Mouse (Mus musculus) left cerebral cortex, adult 18-20 months (tissue): ENCODE results near the gene Ccl28. TPM values are rescaled to one million over a fixed set of nuclear protein-coding genes. Genes with fewer than 3 reads are reported as not detected.
"Not testable (repeated sequence)": the region's sequence is repeated elsewhere in the genome, so short reads cannot be mapped to it uniquely, and the experiment has no call there.

Experiments used
- DNase-seq, 2 experiments: peaks; one replicate each; pipeline ENCODE4 v3.0.0; 2021 to 2022; ENCODE audit warnings: low spot score in 2 of 2, mixed read lengths in 1 of 2
- long read RNA-seq, 2 experiments: library from polyadenylated mRNA; stranded (forward); transcript quantifications; one replicate each; pipeline ENCODE4 v2.0.0; 2021
- total RNA-seq, 2 experiments: library from RNA; stranded (reverse); gene quantifications; 2 replicates each; pipeline ENCODE4 v1.2.3; 2021

The Ccl28 gene
- total RNA-seq = 1 to 10 TPM; 1.0 to 1.2 TPM
- long read RNA-seq, experiment 1, partial matches to known transcripts = 0 of 1 reads
- long read RNA-seq, experiment 1, other reads (novel, unspliced or antisense) = 1 of 1 reads
- long read RNA-seq, experiment 2 = 0 reads

GRCm38 (mm10) chr13:119623634-119624033 is at the start of gene Ccl28:
Gene Ccl28 (plus strand): TSS chr13:119623819.
- DNase-seq = no peak

DNA sequence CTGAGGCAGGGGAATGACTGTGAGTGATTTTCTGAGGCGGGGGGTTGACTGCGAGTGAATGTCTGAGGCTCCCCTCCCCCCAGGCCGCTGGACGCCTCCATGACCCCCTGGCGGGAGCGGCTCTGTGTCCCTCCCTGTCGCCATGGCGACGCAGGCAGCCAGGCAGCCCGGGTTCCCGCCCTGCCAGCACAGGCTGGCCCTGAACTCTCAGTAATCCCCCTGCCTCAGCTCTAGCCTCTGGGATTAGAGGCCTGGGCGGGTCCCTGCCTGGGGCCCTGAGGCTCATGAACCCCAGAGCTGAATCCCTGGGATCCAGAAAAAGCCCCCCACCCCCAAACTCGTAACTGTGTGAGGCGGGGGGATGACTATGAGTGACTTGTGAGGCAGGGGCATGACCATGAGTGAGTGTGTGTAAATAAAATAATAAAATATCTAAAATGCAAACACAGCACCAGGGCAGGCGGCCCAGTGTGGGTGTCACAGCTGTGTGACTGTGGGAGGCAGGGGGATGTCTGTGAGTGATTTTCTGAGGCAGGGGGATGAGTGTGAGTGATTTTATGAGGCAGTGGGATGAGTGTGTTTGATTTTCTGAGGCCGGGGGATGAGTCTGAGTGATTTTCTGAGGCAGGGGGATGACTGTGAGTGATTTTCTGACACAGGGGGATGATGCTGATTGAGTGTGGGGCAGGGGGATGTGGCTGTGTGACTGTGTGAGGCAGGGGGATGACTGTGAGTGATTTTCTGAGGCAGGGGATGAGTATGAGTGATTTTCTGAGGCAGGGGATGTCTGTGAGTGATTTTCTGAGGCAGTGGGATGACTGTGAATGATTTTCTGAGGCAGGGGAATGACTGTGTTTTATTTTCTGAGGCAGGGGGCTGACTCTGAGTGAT is 27.1 kb upstream of the Ccl28 start:
- peak in 1 of 2 experiments; percentile 37 for DNase-seq

- DNase-seq = not testable (repeated sequence)
Observed at GRCm38 (mm10) chr13:119598466-119598865, 25.2 kb upstream of the Ccl28 start.

DNA sequence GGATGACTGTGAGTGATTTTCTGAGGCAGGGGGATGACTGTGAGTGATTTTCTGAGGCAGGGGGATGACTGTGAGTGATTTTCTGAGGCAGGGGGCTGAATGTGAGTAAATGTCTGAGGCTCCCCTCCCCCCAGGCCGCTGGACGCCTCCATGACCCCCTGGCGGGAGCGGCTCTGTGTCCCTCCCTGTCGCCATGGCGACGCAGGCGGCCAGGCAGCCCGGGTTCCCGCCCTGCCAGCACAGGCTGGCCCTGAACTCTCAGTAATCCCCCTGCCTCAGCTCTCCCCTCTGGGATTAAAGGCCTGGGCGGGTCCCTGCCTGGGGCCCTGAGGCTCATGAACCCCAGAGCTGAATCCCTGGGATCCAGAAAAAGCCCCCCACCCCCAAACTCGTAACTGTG is 24.6 kb upstream of the Ccl28 start:
- peak in 1 of 2 experiments; percentile 16 for DNase-seq

DNA sequence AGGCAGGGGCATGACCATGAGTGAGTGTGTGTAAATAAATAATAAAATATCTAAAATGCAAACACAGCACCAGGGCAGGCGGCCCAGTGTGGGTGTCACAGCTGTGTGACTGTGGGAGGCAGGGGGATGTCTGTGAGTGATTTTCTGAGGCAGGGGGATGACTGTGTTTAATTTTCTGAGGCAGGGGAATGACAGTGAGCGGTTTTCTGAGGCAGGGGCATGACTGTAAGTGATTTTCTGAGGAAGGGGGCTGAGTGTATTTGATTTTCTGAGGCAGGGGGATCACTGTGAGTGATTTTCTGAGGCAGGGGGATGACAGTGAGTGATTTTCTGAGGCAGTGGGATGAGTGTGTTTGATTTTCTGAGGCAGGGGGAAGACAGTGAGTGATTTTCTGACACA is 24.1 kb upstream of the Ccl28 start:
- not testable (repeated sequence) for DNase-seq

DNA sequence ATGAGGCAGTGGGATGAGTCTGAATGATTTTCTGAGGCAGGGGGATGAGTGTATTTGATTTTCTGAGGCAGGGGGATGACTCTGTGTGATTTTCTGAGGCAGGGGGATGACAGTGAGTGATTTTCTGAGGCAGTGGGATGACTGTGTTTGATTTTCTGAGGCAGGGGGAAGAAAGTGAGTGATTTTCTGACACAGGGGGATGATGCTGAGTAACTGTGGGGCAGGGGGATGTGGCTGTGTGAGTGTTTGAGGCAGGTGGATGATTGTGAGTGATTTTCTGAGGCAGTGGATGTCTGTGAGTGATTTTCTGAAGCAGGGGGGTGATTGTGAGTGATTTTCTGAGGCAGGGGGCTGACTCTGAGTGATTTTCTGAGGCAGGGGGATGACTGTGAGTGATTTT is 23.5 kb upstream of the Ccl28 start:
- DNase-seq = peak; percentile 19 to 33

GRCm38 (mm10) chr13:119602688-119603331 is 20.8 kb upstream of the Ccl28 start:
- peak; percentile 31 to 57 for DNase-seq

DNA sequence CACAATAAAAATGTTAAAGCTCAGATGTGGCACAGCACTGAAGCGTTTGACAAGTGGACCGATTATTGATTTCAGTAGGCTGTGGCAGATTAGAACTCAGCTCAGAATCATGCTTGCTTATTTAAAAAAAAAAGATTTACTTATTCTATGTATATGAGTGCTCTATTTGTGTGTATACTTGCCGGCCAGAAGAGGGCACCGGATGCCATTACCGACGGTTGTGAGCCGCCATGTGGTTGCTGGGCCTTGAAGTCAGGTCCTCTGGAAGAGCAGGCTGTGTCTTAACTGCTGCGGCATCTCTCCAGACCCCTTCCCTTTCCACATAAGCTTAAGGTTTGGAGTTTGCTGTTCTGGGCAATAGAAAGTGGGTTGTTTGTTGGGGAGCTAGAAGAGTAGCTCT is 19.7 kb upstream of the Ccl28 start:
- not testable (repeated sequence) for DNase-seq

- not testable (repeated sequence) for DNase-seq
Observed at GRCm38 (mm10) chr13:119604322-119604721, 19.3 kb upstream of the Ccl28 start.

DNA sequence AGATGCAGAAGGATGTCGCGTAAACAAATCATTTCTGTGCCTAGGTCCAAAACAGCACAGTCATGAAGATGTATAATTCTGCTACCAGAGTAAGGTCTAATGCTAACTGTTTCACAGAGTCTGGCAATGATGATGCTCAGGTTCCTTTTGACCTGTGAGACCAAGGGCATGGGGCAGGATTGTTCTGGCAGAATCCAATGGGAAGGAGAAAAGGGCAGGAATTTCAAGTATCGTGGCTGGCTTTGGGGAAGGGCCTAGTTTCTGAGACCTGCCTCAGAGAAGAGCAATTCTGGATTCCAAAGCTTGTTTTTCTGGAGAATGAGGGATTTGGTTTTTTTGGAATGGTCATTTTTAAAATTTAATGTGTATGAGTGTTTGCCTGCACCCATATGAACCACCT is 4.8 kb upstream of the Ccl28 start:
- DNase-seq = no peak

- DNase-seq = peak in 1 of 2 experiments; percentile 10
Observed at GRCm38 (mm10) chr13:119619735-119620134, 3.9 kb upstream of the Ccl28 start.

GRCm38 (mm10) chr13:119625952-119626351 is 2.3 kb downstream of the Ccl28 start:
- not testable (repeated sequence) for DNase-seq

GRCm38 (mm10) chr13:119631482-119632155 is 8.0 kb downstream of the Ccl28 start:
- peak; percentile 87 to 88 for DNase-seq

DNA sequence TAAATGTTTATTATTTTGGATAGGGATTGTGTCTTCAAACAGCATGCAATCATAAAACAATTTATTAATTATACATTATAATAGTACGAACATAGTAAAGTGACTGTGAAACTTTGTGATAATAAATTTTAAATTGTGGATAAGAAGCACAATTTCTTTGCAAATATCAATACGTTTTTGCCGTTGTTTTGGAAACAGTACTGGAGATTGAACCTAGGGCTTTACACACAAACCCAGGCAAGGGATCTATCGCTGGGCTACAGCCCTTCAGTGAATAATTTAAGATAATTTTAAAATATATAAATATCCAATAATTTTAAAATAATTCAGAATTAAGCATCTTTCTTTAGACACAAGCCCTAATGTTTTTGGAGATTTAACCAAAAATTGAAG is 8.5 kb downstream of the Ccl28 start:
- no peak for DNase-seq

DNA sequence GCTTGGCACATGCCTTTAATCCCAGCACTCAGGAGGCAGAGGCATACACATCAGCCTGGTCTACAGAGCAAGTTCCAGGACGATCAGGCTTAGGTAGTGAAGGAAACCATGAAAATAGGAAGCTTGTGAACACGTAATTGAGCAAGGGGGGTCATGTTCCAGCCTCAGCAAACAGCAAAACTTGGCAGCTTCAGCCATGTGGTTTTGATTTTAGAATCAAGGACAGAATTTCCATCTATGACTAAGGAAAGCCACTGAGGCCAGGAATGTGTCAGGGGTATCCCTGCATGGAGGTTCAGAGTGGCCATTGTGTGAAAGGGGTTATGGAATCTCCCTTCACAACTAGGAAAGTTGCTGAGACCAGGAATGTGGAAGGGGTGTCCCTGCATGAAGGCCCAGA is 11.9 kb downstream of the Ccl28 start:
- DNase-seq = no peak

- DNase-seq = no peak
Observed at GRCm38 (mm10) chr13:119637837-119638236, 14.2 kb downstream of the Ccl28 start.

DNA sequence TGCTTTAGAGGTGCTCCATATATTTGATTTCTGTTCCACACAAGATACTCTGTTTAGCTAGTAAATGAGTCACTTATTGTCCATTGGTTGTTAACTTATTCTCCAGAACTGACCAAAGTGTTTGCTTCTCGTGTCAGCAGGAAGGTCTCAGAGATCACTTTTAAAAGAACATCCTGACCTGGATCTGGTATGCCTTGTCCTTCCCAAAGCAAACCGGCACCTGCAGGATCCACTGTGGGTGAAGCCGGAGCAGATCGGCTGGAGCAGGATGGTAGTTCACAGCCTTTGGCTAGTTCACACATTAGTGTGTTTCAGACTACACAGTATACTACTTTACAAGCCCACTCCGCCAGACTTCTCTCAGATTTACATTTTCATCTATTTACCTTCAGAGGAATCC is 14.8 kb downstream of the Ccl28 start:
- DNase-seq = no peak

DNA sequence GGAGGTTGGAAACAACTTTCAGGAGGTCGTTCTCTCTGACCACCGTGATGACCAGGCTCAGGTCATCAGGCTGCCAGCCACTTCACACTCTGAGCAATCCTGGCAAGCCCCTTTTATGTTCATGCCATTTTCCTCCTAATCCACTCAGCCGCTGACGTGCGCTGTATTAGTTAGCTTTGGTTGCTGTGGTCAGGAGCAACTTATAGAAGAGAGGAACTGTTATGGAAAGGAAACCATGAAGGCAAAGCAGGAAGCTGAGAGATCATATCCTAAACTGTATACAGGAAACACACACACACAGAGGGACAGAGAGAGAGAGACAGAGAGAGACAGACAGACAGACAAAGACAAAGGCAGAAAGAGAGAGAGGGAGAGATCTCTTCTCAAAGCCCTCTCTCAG is 15.7 kb downstream of the Ccl28 start:
- no peak for DNase-seq

GRCm38 (mm10) chr13:119640504-119640903 is 16.9 kb downstream of the Ccl28 start:
- peak in 1 of 2 experiments; percentile 34 for DNase-seq

GRCm38 (mm10) chr13:119641145-119641544 is 17.5 kb downstream of the Ccl28 start:
- no peak for DNase-seq

- DNase-seq = no peak
Observed at GRCm38 (mm10) chr13:119644769-119645168, 21.1 kb downstream of the Ccl28 start.

DNA sequence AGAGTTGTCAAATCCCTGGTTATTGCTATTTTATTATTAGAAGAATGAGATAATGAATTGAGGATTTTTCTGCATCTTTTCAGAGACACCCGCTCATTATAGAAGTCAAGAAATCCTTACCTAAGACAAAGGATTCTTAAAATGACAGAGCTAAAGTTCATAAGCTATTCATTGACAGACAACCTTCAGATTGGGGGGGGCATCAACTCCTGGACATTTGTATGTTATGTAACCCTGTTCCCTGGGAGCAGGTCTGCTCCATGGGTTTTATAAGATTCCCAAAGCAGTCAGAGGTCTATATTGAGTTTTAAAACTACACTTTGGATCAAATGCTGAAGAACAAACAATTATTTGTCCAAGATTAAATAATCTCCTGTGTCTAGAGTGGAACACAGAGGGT is 22.9 kb downstream of the Ccl28 start:
- DNase-seq = no peak
